Mouse (Mus musculus): Measurements from ENCODE around the gene Setx. TPM values are rescaled to one million over a fixed set of nuclear protein-coding genes. Genes with fewer than 3 reads are reported as not detected.

Setx gene
- polyA plus RNA-seq, 1 experiment from 2014 or later = 13.8 TPM

- no peaks in the 10 kb centered on the region for H3K36me3 ChIP-seq (replicated peaks)
- no peaks in the 10 kb centered on the region for H3K9me3 ChIP-seq
- no peak overlapping the region for H3K4me3 ChIP-seq
- WGBS = 64% methylated on average over 11 of the region's 11 CpGs
- H3K4me1 ChIP-seq = 0 out of 2 replicates have a peak, but pooled peaks cover 13% of the 10 kb centered on the region
- DNase-seq (ENCODE audit: extremely low spot score, low spot score) = no peak
- H3K27me3 ChIP-seq (ENCODE audit: poor library complexity, severe bottlenecking) = peaks cover 53% of the 10 kb centered on the region
- no peak overlapping the region for H3K27ac ChIP-seq
Observed at GRCm38 (mm10) chr2:29201223-29201955, 77.4 kb downstream of the Setx start.

- peaks cover 18% of the 10 kb centered on the region; the same call in 1 of the 2 replicates for H3K27me3 ChIP-seq (ENCODE audit: poor library complexity, severe bottlenecking)
- no peaks in the 10 kb centered on the region for H3K9me3 ChIP-seq
- H3K4me1 ChIP-seq = 0 out of 2 replicates have a peak, but pooled peaks cover 13% of the 10 kb centered on the region
- H3K4me3 ChIP-seq = no peak overlapping the region
- WGBS = 49% methylated on average over 8 of the region's 8 CpGs
- DNase-seq (ENCODE audit: extremely low spot score, low spot score) = no peak
- H3K36me3 ChIP-seq (replicated peaks) = no peaks in the 10 kb centered on the region
- no peak overlapping the region for H3K27ac ChIP-seq
Observed at GRCm38 (mm10) chr2:29206156-29206555, 82.2 kb downstream of the Setx start.

- Histone ChIP-seq H3K4me1 (peaks cover 9% of the 10 kb centered on the region), H3K9me3 (no peaks in the 10 kb centered on the region), H3K27me3 (ENCODE audit: poor library complexity, severe bottlenecking) (no peaks in the 10 kb centered on the region), H3K4me3 (no peak overlapping the region), H3K36me3 (replicated peaks) (no peaks in the 10 kb centered on the region), H3K27ac (no peak overlapping the region)
- no peak for DNase-seq (ENCODE audit: extremely low spot score, low spot score)
- 59% methylated on average over 8 of the region's 8 CpGs for WGBS
Observed at GRCm38 (mm10) chr2:29216286-29217012, 92.5 kb downstream of the Setx start.

GRCm38 (mm10) chr2:29217042-29217441 is 93.1 kb downstream of the Setx start:
- no peaks in the 10 kb centered on the region for H3K9me3 ChIP-seq
- DNase-seq (ENCODE audit: extremely low spot score, low spot score) = no peak
- H3K4me1 ChIP-seq = peaks cover 11% of the 10 kb centered on the region
- no peaks in the 10 kb centered on the region for H3K36me3 ChIP-seq (replicated peaks)
- no peak overlapping the region for H3K27ac ChIP-seq
- 90% methylated on average over 5 of the region's 5 CpGs for WGBS
- no peaks in the 10 kb centered on the region for H3K27me3 ChIP-seq (ENCODE audit: poor library complexity, severe bottlenecking)
- H3K4me3 ChIP-seq = no peak overlapping the region

- H3K4me1 ChIP-seq = peaks cover 18% of the 10 kb centered on the region
- no peak for DNase-seq (ENCODE audit: extremely low spot score, low spot score)
- no peak overlapping the region for H3K27ac ChIP-seq
- 77% methylated on average over 10 of the region's 10 CpGs for WGBS
- no peaks in the 10 kb centered on the region for H3K36me3 ChIP-seq (replicated peaks)
- no peaks in the 10 kb centered on the region for H3K9me3 ChIP-seq
- H3K4me3 ChIP-seq = no peak overlapping the region
- no peaks in the 10 kb centered on the region for H3K27me3 ChIP-seq (ENCODE audit: poor library complexity, severe bottlenecking)
Observed at GRCm38 (mm10) chr2:29217897-29218296, 93.9 kb downstream of the Setx start.

GRCm38 (mm10) chr2:29218831-29219230 is 94.8 kb downstream of the Setx start:
- Histone ChIP-seq H3K4me1 (peaks cover 22% of the 10 kb centered on the region), H3K27me3 (ENCODE audit: poor library complexity, severe bottlenecking) (no peaks in the 10 kb centered on the region), H3K9me3 (no peaks in the 10 kb centered on the region), H3K36me3 (replicated peaks) (no peaks in the 10 kb centered on the region), H3K4me3 (no peak overlapping the region), H3K27ac (no peak overlapping the region)
- DNase-seq (ENCODE audit: extremely low spot score, low spot score) = no peak
- WGBS = 90% methylated on average over 5 of the region's 5 CpGs

GRCm38 (mm10) chr2:29222302-29222701 is 98.3 kb downstream of the Setx start:
- Histone ChIP-seq H3K27me3 (ENCODE audit: poor library complexity, severe bottlenecking) (no peaks in the 10 kb centered on the region), H3K4me1 (peaks cover 19% of the 10 kb centered on the region), H3K4me3 (no peak overlapping the region), H3K9me3 (no peaks in the 10 kb centered on the region), H3K36me3 (replicated peaks) (no peaks in the 10 kb centered on the region), H3K27ac (no peak overlapping the region)
- 7% methylated on average over 4 of the region's 4 CpGs for WGBS
- DNase-seq (ENCODE audit: extremely low spot score, low spot score) = peak; percentile 33

GRCm38 (mm10) chr2:29223591-29224262 is 99.7 kb downstream of the Setx start:
- Histone ChIP-seq H3K27ac (no peak overlapping the region), H3K4me1 (peaks cover 19% of the 10 kb centered on the region), H3K36me3 (replicated peaks) (no peaks in the 10 kb centered on the region), H3K27me3 (ENCODE audit: poor library complexity, severe bottlenecking) (no peaks in the 10 kb centered on the region), H3K9me3 (no peaks in the 10 kb centered on the region), H3K4me3 (no peak overlapping the region)
- no peak for DNase-seq (ENCODE audit: extremely low spot score, low spot score)
- WGBS = 42% methylated on average over 7 of the region's 7 CpGs

- 73% methylated on average over 4 of the region's 4 CpGs for WGBS
- H3K9me3 ChIP-seq = no peaks in the 10 kb centered on the region
- no peak for DNase-seq (ENCODE audit: extremely low spot score, low spot score)
- H3K4me1 ChIP-seq = peaks cover 15% of the 10 kb centered on the region
- no peak overlapping the region for H3K4me3 ChIP-seq
- H3K27ac ChIP-seq = no peak overlapping the region
- no peaks in the 10 kb centered on the region for H3K27me3 ChIP-seq (ENCODE audit: poor library complexity, severe bottlenecking)
- H3K36me3 ChIP-seq (replicated peaks) = no peaks in the 10 kb centered on the region
Observed at GRCm38 (mm10) chr2:29226671-29227070, 102.7 kb downstream of the Setx start.

GRCm38 (mm10) chr2:29230191-29230835 is 106.3 kb downstream of the Setx start:
- 72% methylated on average over 9 of the region's 9 CpGs for WGBS
- Histone ChIP-seq H3K4me3 (no peak overlapping the region), H3K4me1 (peaks cover 5% of the 10 kb centered on the region; the same call in 1 of the 2 replicates), H3K9me3 (no peaks in the 10 kb centered on the region), H3K36me3 (replicated peaks) (no peaks in the 10 kb centered on the region), H3K27me3 (ENCODE audit: poor library complexity, severe bottlenecking) (no peaks in the 10 kb centered on the region), H3K27ac (no peak overlapping the region)
- DNase-seq (ENCODE audit: extremely low spot score, low spot score) = no peak

Measured in forebrain, embryonic 10.5 days (tissue).